Mouse (Mus musculus) gastrocnemius, postnatal 10 days (tissue): ENCODE measurements around the gene Zfp276. TPM values are rescaled to one million over a fixed set of nuclear protein-coding genes. Genes with fewer than 3 reads are reported as not detected.
"Not testable (repeated sequence)": the region's sequence is repeated elsewhere in the genome, so short reads cannot be mapped to it uniquely, and the experiment has no call there.

Experiments
- DNase-seq: peaks from one replicate; pipeline ENCODE4 v3.0.0; 2021; ENCODE audit warnings: mixed read lengths
- total RNA-seq, 2 experiments: library from RNA; stranded (reverse); gene quantifications; 2 replicates each; pipeline ENCODE4 v1.2.3; 2021

Zfp276 gene
- total RNA-seq, 2 experiments from 2014 or later: 8.0 to 11.5 TPM

GRCm38 (mm10) chr8:123244382-123244781, 9.6 kb upstream of the Zfp276 start:
- no peak for DNase-seq

- no peak for DNase-seq
Observed at GRCm38 (mm10) chr8:123245543-123245942, 8.5 kb upstream of the Zfp276 start.

GRCm38 (mm10) chr8:123247748-123248147, 6.2 kb upstream of the Zfp276 start:
- DNase-seq: no peak

GRCm38 (mm10) chr8:123248596-123248995, 5.4 kb upstream of the Zfp276 start:
- DNase-seq: no peak

GRCm38 (mm10) chr8:123250940-123251339, 3.1 kb upstream of the Zfp276 start:
- no peak for DNase-seq

GRCm38 (mm10) chr8:123252925-123253324, 1.1 kb upstream of the Zfp276 start:
- no peak for DNase-seq

GRCm38 (mm10) chr8:123253451-123254098, 420 bp upstream of the Zfp276 start:
- DNase-seq: no peak

GRCm38 (mm10) chr8:123255170-123255569, 1.2 kb downstream of the Zfp276 start:
- no peak for DNase-seq

GRCm38 (mm10) chr8:123257114-123257513, 3.1 kb downstream of the Zfp276 start:
- no peak for DNase-seq

- DNase-seq: not testable (repeated sequence)
Observed at GRCm38 (mm10) chr8:123257593-123257992, 3.6 kb downstream of the Zfp276 start.

GRCm38 (mm10) chr8:123267926-123268656, 14.1 kb downstream of the Zfp276 start:
- no peak for DNase-seq

- peak; percentile 21 for DNase-seq
Observed at GRCm38 (mm10) chr8:123271147-123271546, 17.2 kb downstream of the Zfp276 start.

- no peak for DNase-seq
Observed at GRCm38 (mm10) chr8:123271901-123272300, 17.9 kb downstream of the Zfp276 start.

GRCm38 (mm10) chr8:123274447-123274846, 20.5 kb downstream of the Zfp276 start:
- DNase-seq: no peak

GRCm38 (mm10) chr8:123275096-123275495, 21.1 kb downstream of the Zfp276 start:
- DNase-seq: no peak

GRCm38 (mm10) chr8:123278445-123278844, 24.4 kb downstream of the Zfp276 start:
- no peak for DNase-seq

- no peak for DNase-seq
Observed at GRCm38 (mm10) chr8:123279828-123280227, 25.8 kb downstream of the Zfp276 start.

GRCm38 (mm10) chr8:123280302-123281094, 26.5 kb downstream of the Zfp276 start:
- no peak for DNase-seq

- not testable (repeated sequence) for DNase-seq
Observed at GRCm38 (mm10) chr8:123282994-123283393, 29.0 kb downstream of the Zfp276 start.

GRCm38 (mm10) chr8:123283991-123284390, 30.0 kb downstream of the Zfp276 start:
- no peak for DNase-seq

- no peak for DNase-seq
Observed at GRCm38 (mm10) chr8:123284493-123284892, 30.5 kb downstream of the Zfp276 start.

- no peak for DNase-seq
Observed at GRCm38 (mm10) chr8:123287362-123287761, 33.4 kb downstream of the Zfp276 start.

- peak; percentile 41 for DNase-seq
Observed at GRCm38 (mm10) chr8:123290166-123290565, 36.2 kb downstream of the Zfp276 start.
